Mouse (Mus musculus): ENCODE results near the gene Pdrg1.

The Pdrg1 gene

GRCm38 (mm10) chr2:153031126-153032082, 16.2 kb upstream of the Pdrg1 start, which contains the start of gene Xkr7:
TSS of gene Xkr7 (plus strand) at chr2:153031852.
- DNase-seq (ENCODE audit: extremely low read depth, low read depth), result no peak

GRCm38 (mm10) chr2:153030422-153030821, 15.2 kb upstream of the Pdrg1 start:
- DNase-seq (ENCODE audit: extremely low read depth, low read depth), result no peak

GRCm38 (mm10) chr2:153027501-153027900, 12.3 kb upstream of the Pdrg1 start:
- no peak for DNase-seq (ENCODE audit: extremely low read depth, low read depth)

GRCm38 (mm10) chr2:153026052-153026451, 10.8 kb upstream of the Pdrg1 start:
- DNase-seq (ENCODE audit: extremely low read depth, low read depth), result no peak

GRCm38 (mm10) chr2:153022855-153023254, 7.6 kb upstream of the Pdrg1 start:
- DNase-seq (ENCODE audit: extremely low read depth, low read depth), result no peak

- peak; percentile 74 for DNase-seq (ENCODE audit: extremely low read depth, low read depth)
Measured at GRCm38 (mm10) chr2:153021163-153021562, 5.9 kb upstream of the Pdrg1 start.

- DNase-seq (ENCODE audit: extremely low read depth, low read depth), result no peak
Measured at GRCm38 (mm10) chr2:153019355-153019754, 4.1 kb upstream of the Pdrg1 start.

GRCm38 (mm10) chr2:153016786-153017185, 1.6 kb upstream of the Pdrg1 start:
- DNase-seq (ENCODE audit: extremely low read depth, low read depth), result no peak

- DNase-seq (ENCODE audit: extremely low read depth, low read depth), result no peak
Measured at GRCm38 (mm10) chr2:153015804-153016203, 577 bp upstream of the Pdrg1 start.

GRCm38 (mm10) chr2:153013724-153014515, 1.3 kb downstream of the Pdrg1 start:
- no peak for DNase-seq (ENCODE audit: extremely low read depth, low read depth)

GRCm38 (mm10) chr2:153009192-153009973, 5.8 kb downstream of the Pdrg1 start:
- no peak for DNase-seq (ENCODE audit: extremely low read depth, low read depth)

- no peak for DNase-seq (ENCODE audit: extremely low read depth, low read depth)
Measured at GRCm38 (mm10) chr2:153005981-153006380, 9.2 kb downstream of the Pdrg1 start.

GRCm38 (mm10) chr2:153003681-153004338, 11.4 kb downstream of the Pdrg1 start:
- DNase-seq (ENCODE audit: extremely low read depth, low read depth), result no peak

- no peak for DNase-seq (ENCODE audit: extremely low read depth, low read depth)
Measured at GRCm38 (mm10) chr2:153002492-153003248, 12.6 kb downstream of the Pdrg1 start.

GRCm38 (mm10) chr2:152997046-152997445, 18.2 kb downstream of the Pdrg1 start:
- no peak for DNase-seq (ENCODE audit: extremely low read depth, low read depth)

- DNase-seq (ENCODE audit: extremely low read depth, low read depth), result no peak
Measured at GRCm38 (mm10) chr2:152991529-152991928, 23.7 kb downstream of the Pdrg1 start.

- DNase-seq (ENCODE audit: extremely low read depth, low read depth), result no peak
Measured at GRCm38 (mm10) chr2:152985582-152985981, 29.6 kb downstream of the Pdrg1 start.

- no peak for DNase-seq (ENCODE audit: extremely low read depth, low read depth)
Measured at GRCm38 (mm10) chr2:152976991-152977390, 38.2 kb downstream of the Pdrg1 start.

GRCm38 (mm10) chr2:152965555-152965954, 49.7 kb downstream of the Pdrg1 start:
- DNase-seq (ENCODE audit: extremely low read depth, low read depth), result no peak
